Mouse (Mus musculus) neural tube, embryonic 11.5 days (tissue): Measurements from ENCODE around the gene Ntn1. TPM values are rescaled to one million over a fixed set of nuclear protein-coding genes. Genes with fewer than 3 reads are reported as not detected.

Source experiments
- ATAC-seq: fragments of 200-750 bp; cut with Nextera tagmentation; 2 replicates; pipeline ENCODE4 v1.8.0; 2017; ENCODE audit warnings: moderate number of reproducible peaks, mild to moderate bottlenecking, moderate TSS enrichment, moderate library complexity; ENCODE audit not compliant: insufficient read depth, low FRiP score, low TSS enrichment
- DNase-seq: peaks from one replicate; pipeline ENCODE4 v3.0.0-alpha.2; 2015; ENCODE audit warnings: low spot score
- H3K27ac ChIP-seq: fragments of 300-500 bp; sonication (generic); 2 replicates; pipeline ENCODE4 v1.5.1; 2014; ENCODE audit warnings: low read depth, mild to moderate bottlenecking, low read length
- H3K27me3 ChIP-seq: fragments of 300-500 bp; sonication (generic); 2 replicates; pipeline ENCODE4 v1.6.1; 2014; ENCODE audit warnings: mild to moderate bottlenecking, low read length, mixed read lengths; ENCODE audit not compliant: control insufficient read depth, insufficient read depth
- H3K36me3 ChIP-seq: fragments of 300-500 bp; sonication (generic); 2 replicates; pipeline ENCODE4 v1.6.1; 2014; ENCODE audit warnings: mild to moderate bottlenecking, low read length, moderate library complexity, mixed read lengths; ENCODE audit not compliant: control insufficient read depth, insufficient read depth
- H3K4me1 ChIP-seq: fragments of 300-500 bp; sonication (generic); 2 replicates; pipeline ENCODE4 v1.6.1; 2014; ENCODE audit warnings: low read length, mixed read lengths; ENCODE audit not compliant: control insufficient read depth, insufficient read depth
- H3K4me2 ChIP-seq: fragments of 300-500 bp; sonication (generic); 2 replicates; pipeline ENCODE4 v1.6.1; 2014; ENCODE audit warnings: low read depth, mild to moderate bottlenecking, moderate library complexity
- H3K4me3 ChIP-seq: fragments of 300-500 bp; sonication (generic); 2 replicates; pipeline ENCODE4 v1.5.1; 2014; ENCODE audit warnings: low read depth, low read length
- H3K9ac ChIP-seq: fragments of 300-500 bp; sonication (generic); 2 replicates; pipeline ENCODE4 v1.6.1; 2014; ENCODE audit warnings: mild to moderate bottlenecking, low read length
- H3K9me3 ChIP-seq: fragments of 300-500 bp; sonication (generic); 2 replicates; pipeline ENCODE4 v1.6.1; 2016; ENCODE audit warnings: low read length; ENCODE audit not compliant: control insufficient read depth
- WGBS: fragments of 180-500 bp; shearing (Covaris S2); extraction: QIAGEN DNeasy Blood & Tissue Kit; methylation state at CpG from one replicate; pipeline ENCODE4 v1.1.7; 2014; 5-methylcytosine and 5-hydroxymethylcytosine counted together
- polyA plus RNA-seq: library from polyadenylated mRNA; unstranded; fragments of >200 nt; fragmentation: Nextera tagmentation; extraction: Ambion mirVana; gene quantifications from 2 replicates; pipeline ENCODE4 v1.2.1, GENCODE M21; 2014

Gene Ntn1
- polyA plus RNA-seq, 1 experiment from 2014 or later, result 10.0 TPM

- Histone ChIP-seq H3K4me2 (no peak overlapping the region), H3K27me3 (peaks cover 26% of the 10 kb centered on the region), H3K9me3 (no peaks in the 10 kb centered on the region), H3K9ac (no peak overlapping the region), H3K4me1 (peaks cover 4% of the 10 kb centered on the region; the same call in 1 of the 2 replicates), H3K27ac (no peak overlapping the region), H3K36me3 (0 out of 2 replicates have a peak, but pooled peaks cover 2% of the 10 kb centered on the region), H3K4me3 (no peak overlapping the region)
- WGBS, result 9% methylated on average over 5 of the region's 5 CpGs
- ATAC-seq (no peak), DNase-seq (no peak)
Measured at GRCm38 (mm10) chr11:68239756-68240155, 160.9 kb downstream of the Ntn1 start.

- DNase-seq, result no peak
- H3K27me3 ChIP-seq, result peaks cover 25% of the 10 kb centered on the region
- H3K4me1 ChIP-seq, result peaks cover 5% of the 10 kb centered on the region; the same call in 1 of the 2 replicates
- no peak overlapping the region for H3K4me3 ChIP-seq
- no peak overlapping the region for H3K27ac ChIP-seq
- no peaks in the 10 kb centered on the region for H3K9me3 ChIP-seq
- no peak overlapping the region for H3K4me2 ChIP-seq
- 86% methylated on average over 9 of the region's 9 CpGs for WGBS
- no peak overlapping the region for H3K9ac ChIP-seq
- no peak for ATAC-seq
- no peaks in the 10 kb centered on the region for H3K36me3 ChIP-seq
Measured at GRCm38 (mm10) chr11:68233469-68233965, 167.1 kb downstream of the Ntn1 start.

GRCm38 (mm10) chr11:68231558-68231957 is 169.1 kb downstream of the Ntn1 start:
- no peak overlapping the region for H3K4me3 ChIP-seq
- no peak for DNase-seq
- H3K27ac ChIP-seq, result no peak overlapping the region
- no peak overlapping the region for H3K9ac ChIP-seq
- no peaks in the 10 kb centered on the region for H3K36me3 ChIP-seq
- WGBS, result 89% methylated on average over 5 of the region's 5 CpGs
- no peak overlapping the region for H3K4me2 ChIP-seq
- no peaks in the 10 kb centered on the region for H3K9me3 ChIP-seq
- peaks cover 18% of the 10 kb centered on the region for H3K4me1 ChIP-seq
- peaks cover 8% of the 10 kb centered on the region for H3K27me3 ChIP-seq
- no peak for ATAC-seq

- Histone ChIP-seq H3K27ac (no peak overlapping the region), H3K4me1 (peaks cover 21% of the 10 kb centered on the region), H3K9ac (no peak overlapping the region), H3K4me2 (no peak overlapping the region), H3K4me3 (no peak overlapping the region), H3K27me3 (0 out of 2 replicates have a peak, but pooled peaks cover 2% of the 10 kb centered on the region), H3K9me3 (no peaks in the 10 kb centered on the region), H3K36me3 (no peaks in the 10 kb centered on the region)
- ATAC-seq, result no peak
- no peak for DNase-seq
- WGBS, result 54% methylated on average over 18 of the region's 18 CpGs
Measured at GRCm38 (mm10) chr11:68228941-68229665, 171.5 kb downstream of the Ntn1 start.

GRCm38 (mm10) chr11:68227837-68228236 is 172.8 kb downstream of the Ntn1 start:
- peaks cover 21% of the 10 kb centered on the region for H3K4me1 ChIP-seq
- DNase-seq, result no peak
- no peak for ATAC-seq
- H3K4me3 ChIP-seq, result no peak overlapping the region
- H3K36me3 ChIP-seq, result no peaks in the 10 kb centered on the region; the same call in 1 of the 2 replicates
- no peak overlapping the region for H3K4me2 ChIP-seq
- 90% methylated on average over 6 of the region's 6 CpGs for WGBS
- no peaks in the 10 kb centered on the region for H3K9me3 ChIP-seq
- H3K9ac ChIP-seq, result no peak overlapping the region
- no peaks in the 10 kb centered on the region for H3K27me3 ChIP-seq
- no peak overlapping the region for H3K27ac ChIP-seq

GRCm38 (mm10) chr11:68226654-68227057 is 174.0 kb downstream of the Ntn1 start:
- no peaks in the 10 kb centered on the region; the same call in 1 of the 2 replicates for H3K36me3 ChIP-seq
- no peak overlapping the region for H3K4me3 ChIP-seq
- DNase-seq, result no peak
- no peaks in the 10 kb centered on the region for H3K27me3 ChIP-seq
- ATAC-seq, result no peak
- 0 out of 2 replicates have a peak overlapping the region, but pooled peaks have one; percentile 17 for H3K27ac ChIP-seq
- H3K9ac ChIP-seq, result no peak overlapping the region
- H3K4me2 ChIP-seq, result no peak overlapping the region
- peaks cover 21% of the 10 kb centered on the region for H3K4me1 ChIP-seq
- no peaks in the 10 kb centered on the region for H3K9me3 ChIP-seq
- 35% methylated on average over 5 of the region's 5 CpGs for WGBS

GRCm38 (mm10) chr11:68223143-68223542 is 177.5 kb downstream of the Ntn1 start:
- Histone ChIP-seq H3K4me2 (no peak overlapping the region), H3K27me3 (no peaks in the 10 kb centered on the region), H3K27ac (no peak overlapping the region), H3K4me3 (no peak overlapping the region), H3K9ac (no peak overlapping the region), H3K4me1 (peaks cover 30% of the 10 kb centered on the region), H3K9me3 (no peaks in the 10 kb centered on the region), H3K36me3 (no peaks in the 10 kb centered on the region; the same call in 1 of the 2 replicates)
- WGBS, result 78% methylated on average over 13 of the region's 13 CpGs
- ATAC-seq (no peak), DNase-seq (no peak)

- Histone ChIP-seq H3K9ac (no peak overlapping the region), H3K4me1 (peaks cover 28% of the 10 kb centered on the region), H3K36me3 (no peaks in the 10 kb centered on the region; the same call in 1 of the 2 replicates), H3K27me3 (no peaks in the 10 kb centered on the region), H3K27ac (no peak overlapping the region), H3K9me3 (no peaks in the 10 kb centered on the region), H3K4me2 (no peak overlapping the region), H3K4me3 (no peak overlapping the region)
- DNase-seq (no peak), ATAC-seq (no peak)
- 96% methylated on average over 7 of the region's 7 CpGs for WGBS
Measured at GRCm38 (mm10) chr11:68222209-68222608, 178.4 kb downstream of the Ntn1 start.

- 52% methylated on average over 4 of the region's 4 CpGs for WGBS
- Histone ChIP-seq H3K9ac (no peak overlapping the region), H3K27me3 (no peaks in the 10 kb centered on the region), H3K4me3 (no peak overlapping the region), H3K9me3 (no peaks in the 10 kb centered on the region), H3K4me2 (no peak overlapping the region), H3K27ac (no peak overlapping the region), H3K4me1 (peaks cover 31% of the 10 kb centered on the region), H3K36me3 (no peaks in the 10 kb centered on the region; the same call in 1 of the 2 replicates)
- DNase-seq, result no peak
- ATAC-seq, result no peak
Measured at GRCm38 (mm10) chr11:68220733-68221132, 179.9 kb downstream of the Ntn1 start.
